ENCODE assay signal across 20 mouse cellular contexts in genomic region chr11:37285186-37285585, GRCm38 (mm10). TPM values are rescaled to one million over a fixed set of nuclear protein-coding genes. Genes with fewer than 3 reads are reported as not detected.
"Had no signal": no experiment of that assay in that cellular context is flagged by ENCODE, and none has a peak within 500 bp of the region (broad histone marks: within the 10 kb centered on the region; RNA-seq: fewer than 3 reads in every experiment).

No protein-coding gene starts in this region.

- H3K4me2 ChIP-seq: intestine, embryonic 15.5 days; limb, embryonic 13.5 days; liver, embryonic 12.5 days; liver, embryonic 15.5 days; lung, embryonic 15.5 days; midbrain, embryonic 13.5 days; stomach, embryonic 15.5 days had no signal

- H3K9ac ChIP-seq: intestine, embryonic 15.5 days; limb, embryonic 13.5 days; liver, embryonic 12.5 days; liver, embryonic 15.5 days; lung, embryonic 15.5 days; midbrain, embryonic 13.5 days; stomach, embryonic 15.5 days had no signal

- H3K36me3 ChIP-seq: intestine, embryonic 15.5 days; limb, embryonic 10.5 days; limb, embryonic 13.5 days; liver, embryonic 12.5 days; liver, embryonic 15.5 days; lung, embryonic 15.5 days; midbrain, embryonic 13.5 days; stomach, embryonic 15.5 days had no signal

- H3K9me3 ChIP-seq: intestine, embryonic 15.5 days; limb, embryonic 10.5 days; limb, embryonic 13.5 days; liver, embryonic 12.5 days; liver, embryonic 15.5 days; lung, embryonic 15.5 days; stomach, embryonic 15.5 days had no signal

- ATAC-seq: intestine, embryonic 15.5 days; liver, embryonic 12.5 days; midbrain, embryonic 13.5 days; midbrain, embryonic 16.5 days had no signal

- H3K27ac ChIP-seq: intestine, embryonic 15.5 days; limb, embryonic 10.5 days; limb, embryonic 13.5 days; liver, embryonic 12.5 days; liver, embryonic 15.5 days; lung, embryonic 15.5 days; midbrain, embryonic 13.5 days; stomach, embryonic 15.5 days had no signal

- H3K4me1 ChIP-seq: intestine, embryonic 15.5 days; limb, embryonic 10.5 days; limb, embryonic 13.5 days; liver, embryonic 12.5 days; liver, embryonic 15.5 days; lung, embryonic 15.5 days; midbrain, embryonic 13.5 days; stomach, embryonic 15.5 days had no signal

- H3K27me3 ChIP-seq: intestine, embryonic 15.5 days; limb, embryonic 13.5 days; liver, embryonic 12.5 days; liver, embryonic 15.5 days; lung, embryonic 15.5 days; midbrain, embryonic 13.5 days; stomach, embryonic 15.5 days had no signal

- H3K4me3 ChIP-seq: intestine, embryonic 15.5 days; limb, embryonic 10.5 days; limb, embryonic 13.5 days; liver, embryonic 12.5 days; liver, embryonic 15.5 days; lung, embryonic 15.5 days; midbrain, embryonic 13.5 days; stomach, embryonic 15.5 days had no signal

- DNase-seq: kidney, adult 11 months; kidney, adult 8-10 months; kidney, postnatal 14 days; liver; lung, adult 18-20 months; lung, postnatal 10 days; lung, postnatal 4 days; right cerebral cortex, postnatal 25 days; spleen, adult 18-20 months; thymus, postnatal 25 days had no signal

RNA-seq across cellular contexts. Expression of gene Tenm2, which starts 49.4 kb away (rescaled TPM):
- total RNA-seq: megakaryocyte, adult 5-6 weeks had no signal
